Mouse (Mus musculus): ENCODE results near the gene Atxn3.

DNA sequence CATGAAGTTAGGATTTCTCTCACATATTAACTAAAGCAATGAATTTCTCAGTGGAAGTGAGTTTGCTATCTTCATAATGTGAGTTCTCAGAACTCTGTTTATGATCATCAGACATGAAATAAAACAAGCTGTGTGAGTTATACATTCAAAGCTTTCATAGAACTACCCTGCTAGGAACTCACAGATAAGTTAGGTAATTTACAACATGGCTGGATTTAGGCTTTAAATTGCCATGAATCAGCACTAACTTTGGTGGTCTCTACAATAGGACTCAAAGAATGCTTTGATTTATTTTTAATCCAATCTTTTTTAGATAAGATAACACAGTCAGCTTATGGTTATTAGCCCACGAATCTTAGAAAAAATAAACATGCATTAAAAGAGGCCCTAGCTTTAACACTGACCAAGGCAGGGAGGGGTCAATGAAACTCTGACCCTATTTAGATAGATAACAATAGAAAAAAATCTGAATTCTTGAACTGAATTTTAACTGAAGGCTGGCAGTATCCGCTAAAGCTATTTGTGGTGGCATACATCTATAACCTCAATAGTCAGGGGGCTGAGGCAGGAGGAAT, 58.3 kb downstream of the Atxn3 start:
- no peak for TF ChIP-seq CHD2 (IDR thresholded peaks at IDR 0.05; ENCODE audit: low read depth, low read length)
- TF ChIP-seq ZNF384 (IDR thresholded peaks at IDR 0.05; ENCODE audit: low read depth, low read length): no peak
